Mouse (Mus musculus): Measurements from ENCODE around the gene Eif4g3. TPM values are rescaled to one million over a fixed set of nuclear protein-coding genes. Genes with fewer than 3 reads are reported as not detected.

The Eif4g3 gene
- total and polyA plus RNA-seq, 3 experiments = 25.5 to 97.9 (median 72.3) TPM

- TF ChIP-seq GATA2 (IDR thresholded peaks at IDR 0.05; ENCODE audit: borderline replicate concordance, low read depth, low read length) (no peak), TAL1 (conservative IDR thresholded peaks at IDR 0.05; ENCODE audit: low read depth, low read length) (no peak), CTCF (IDR thresholded peaks at IDR 0.05; ENCODE audit: low read depth, low read length) (no peak), POLR2AphosphoS5 (IDR thresholded peaks at IDR 0.05; ENCODE audit: insufficient replicate concordance, low read depth, low read length) (no peak), GATA1 (IDR thresholded peaks at IDR 0.05; ENCODE audit: borderline replicate concordance, low read length) (no peak)
- no peak overlapping the region for H3K4me3 ChIP-seq (ENCODE audit: low read depth, low read length)
- no peaks in the 10 kb centered on the region for H3K27me3 ChIP-seq (ENCODE audit: insufficient read depth, low read length)
- DNase-seq (ENCODE audit: low spot score) (no peak), ATAC-seq (ENCODE audit: extremely low read depth, insufficient number of reproducible peaks, low FRiP score, poor library complexity, severe bottlenecking) (no peak)
- H3K4me1 ChIP-seq (ENCODE audit: insufficient read depth, low read depth, low read length) = peaks cover 6% of the 10 kb centered on the region
- no peaks in the 10 kb centered on the region for H3K9me3 ChIP-seq (replicated peaks)
- peaks cover 90% of the 10 kb centered on the region for H3K36me3 ChIP-seq (replicated peaks)
Observed at GRCm38 (mm10) chr4:138184056-138184455, 191.2 kb downstream of the Eif4g3 start.

GRCm38 (mm10) chr4:138184573-138184981 lies 191.8 kb downstream of the Eif4g3 start:
- TF ChIP-seq POLR2AphosphoS5 (IDR thresholded peaks at IDR 0.05; ENCODE audit: insufficient replicate concordance, low read depth, low read length) (no peak), CTCF (IDR thresholded peaks at IDR 0.05; ENCODE audit: low read depth, low read length) (no peak), GATA2 (IDR thresholded peaks at IDR 0.05; ENCODE audit: borderline replicate concordance, low read depth, low read length) (no peak), GATA1 (IDR thresholded peaks at IDR 0.05; ENCODE audit: borderline replicate concordance, low read length) (no peak), TAL1 (conservative IDR thresholded peaks at IDR 0.05; ENCODE audit: low read depth, low read length) (no peak)
- Histone ChIP-seq H3K4me1 (ENCODE audit: insufficient read depth, low read depth, low read length) (peaks cover 6% of the 10 kb centered on the region), H3K36me3 (replicated peaks) (peaks cover 91% of the 10 kb centered on the region), H3K27me3 (ENCODE audit: insufficient read depth, low read length) (no peaks in the 10 kb centered on the region), H3K9me3 (replicated peaks) (no peaks in the 10 kb centered on the region), H3K4me3 (ENCODE audit: low read depth, low read length) (no peak overlapping the region)
- ATAC-seq (ENCODE audit: extremely low read depth, insufficient number of reproducible peaks, low FRiP score, poor library complexity, severe bottlenecking) (no peak), DNase-seq (ENCODE audit: low spot score) (no peak)

GRCm38 (mm10) chr4:138185961-138186360 lies 193.1 kb downstream of the Eif4g3 start:
- no peak for TF ChIP-seq POLR2AphosphoS5 (IDR thresholded peaks at IDR 0.05; ENCODE audit: insufficient replicate concordance, low read depth, low read length)
- no peak for TF ChIP-seq TAL1 (conservative IDR thresholded peaks at IDR 0.05; ENCODE audit: low read depth, low read length)
- TF ChIP-seq CTCF (IDR thresholded peaks at IDR 0.05; ENCODE audit: low read depth, low read length) = no peak
- TF ChIP-seq GATA2 (IDR thresholded peaks at IDR 0.05; ENCODE audit: borderline replicate concordance, low read depth, low read length) = no peak
- TF ChIP-seq GATA1 (IDR thresholded peaks at IDR 0.05; ENCODE audit: borderline replicate concordance, low read length) = no peak
- H3K4me1 ChIP-seq (ENCODE audit: insufficient read depth, low read depth, low read length) = peaks cover 6% of the 10 kb centered on the region
- H3K4me3 ChIP-seq (ENCODE audit: low read depth, low read length) = no peak overlapping the region
- no peak for ATAC-seq (ENCODE audit: extremely low read depth, insufficient number of reproducible peaks, low FRiP score, poor library complexity, severe bottlenecking)
- H3K36me3 ChIP-seq (replicated peaks) = peaks cover 91% of the 10 kb centered on the region
- H3K9me3 ChIP-seq (replicated peaks) = no peaks in the 10 kb centered on the region
- H3K27me3 ChIP-seq (ENCODE audit: insufficient read depth, low read length) = no peaks in the 10 kb centered on the region
- DNase-seq (ENCODE audit: low spot score) = no peak

GRCm38 (mm10) chr4:138187995-138188394 lies 195.2 kb downstream of the Eif4g3 start:
- no peak for TF ChIP-seq TAL1 (conservative IDR thresholded peaks at IDR 0.05; ENCODE audit: low read depth, low read length)
- no peak for TF ChIP-seq POLR2AphosphoS5 (IDR thresholded peaks at IDR 0.05; ENCODE audit: insufficient replicate concordance, low read depth, low read length)
- TF ChIP-seq GATA2 (IDR thresholded peaks at IDR 0.05; ENCODE audit: borderline replicate concordance, low read depth, low read length) = no peak
- TF ChIP-seq GATA1 (IDR thresholded peaks at IDR 0.05; ENCODE audit: borderline replicate concordance, low read length) = no peak
- no peak for TF ChIP-seq CTCF (IDR thresholded peaks at IDR 0.05; ENCODE audit: low read depth, low read length)
- H3K27me3 ChIP-seq (ENCODE audit: insufficient read depth, low read length) = no peaks in the 10 kb centered on the region
- H3K4me1 ChIP-seq (ENCODE audit: insufficient read depth, low read depth, low read length) = peaks cover 6% of the 10 kb centered on the region
- H3K36me3 ChIP-seq (replicated peaks) = peaks cover 93% of the 10 kb centered on the region
- ATAC-seq (ENCODE audit: extremely low read depth, insufficient number of reproducible peaks, low FRiP score, poor library complexity, severe bottlenecking) (no peak), DNase-seq (ENCODE audit: low spot score) (no peak)
- H3K9me3 ChIP-seq (replicated peaks) = no peaks in the 10 kb centered on the region
- no peak overlapping the region for H3K4me3 ChIP-seq (ENCODE audit: low read depth, low read length)

GRCm38 (mm10) chr4:138192561-138192960 lies 199.7 kb downstream of the Eif4g3 start:
- Histone ChIP-seq H3K4me1 (ENCODE audit: insufficient read depth, low read depth, low read length) (no peaks in the 10 kb centered on the region), H3K9me3 (replicated peaks) (no peaks in the 10 kb centered on the region), H3K4me3 (ENCODE audit: low read depth, low read length) (no peak overlapping the region), H3K36me3 (replicated peaks) (peaks cover 95% of the 10 kb centered on the region), H3K27me3 (ENCODE audit: insufficient read depth, low read length) (no peaks in the 10 kb centered on the region)
- ATAC-seq (ENCODE audit: extremely low read depth, insufficient number of reproducible peaks, low FRiP score, poor library complexity, severe bottlenecking) (no peak), DNase-seq (ENCODE audit: low spot score) (no peak)
- TF ChIP-seq GATA1 (IDR thresholded peaks at IDR 0.05; ENCODE audit: borderline replicate concordance, low read length) (no peak), TAL1 (conservative IDR thresholded peaks at IDR 0.05; ENCODE audit: low read depth, low read length) (no peak), CTCF (IDR thresholded peaks at IDR 0.05; ENCODE audit: low read depth, low read length) (no peak), GATA2 (IDR thresholded peaks at IDR 0.05; ENCODE audit: borderline replicate concordance, low read depth, low read length) (no peak), POLR2AphosphoS5 (IDR thresholded peaks at IDR 0.05; ENCODE audit: insufficient replicate concordance, low read depth, low read length) (no peak)

- Histone ChIP-seq H3K36me3 (replicated peaks) (peaks cover 92% of the 10 kb centered on the region), H3K4me1 (ENCODE audit: insufficient read depth, low read depth, low read length) (no peaks in the 10 kb centered on the region; the same call in 1 of the 2 replicates), H3K4me3 (ENCODE audit: low read depth, low read length) (no peak overlapping the region), H3K9me3 (replicated peaks) (no peaks in the 10 kb centered on the region), H3K27me3 (ENCODE audit: insufficient read depth, low read length) (no peaks in the 10 kb centered on the region)
- TF ChIP-seq POLR2AphosphoS5 (IDR thresholded peaks at IDR 0.05; ENCODE audit: insufficient replicate concordance, low read depth, low read length) (no peak), GATA1 (IDR thresholded peaks at IDR 0.05; ENCODE audit: borderline replicate concordance, low read length) (no peak), GATA2 (IDR thresholded peaks at IDR 0.05; ENCODE audit: borderline replicate concordance, low read depth, low read length) (no peak), CTCF (IDR thresholded peaks at IDR 0.05; ENCODE audit: low read depth, low read length) (no peak), TAL1 (conservative IDR thresholded peaks at IDR 0.05; ENCODE audit: low read depth, low read length) (no peak)
- DNase-seq (ENCODE audit: low spot score) (no peak), ATAC-seq (ENCODE audit: extremely low read depth, insufficient number of reproducible peaks, low FRiP score, poor library complexity, severe bottlenecking) (no peak)
Observed at GRCm38 (mm10) chr4:138200769-138201168, 207.9 kb downstream of the Eif4g3 start.
